Mouse (Mus musculus) WW6 (cell line): Measurements from ENCODE around the gene Doc2b.

Experiments
- DNase-seq: peaks from one replicate; pipeline ENCODE4 v3.0.0-alpha.2; 2013; ENCODE audit warnings: low read depth, low spot score

Gene Doc2b

GRCm38 (mm10) chr11:75793351-75793750 lies 2.5 kb downstream of the Doc2b start:
- DNase-seq = no peak

GRCm38 (mm10) chr11:75792535-75792934 lies 3.3 kb downstream of the Doc2b start:
- DNase-seq = no peak

GRCm38 (mm10) chr11:75785897-75786296 lies 10.0 kb downstream of the Doc2b start:
- DNase-seq = no peak

GRCm38 (mm10) chr11:75783799-75784198 lies 12.1 kb downstream of the Doc2b start:
- DNase-seq = no peak

- no peak for DNase-seq
Observed at GRCm38 (mm10) chr11:75781919-75782318, 13.9 kb downstream of the Doc2b start.

- DNase-seq = no peak
Observed at GRCm38 (mm10) chr11:75775919-75776318, 19.9 kb downstream of the Doc2b start.

GRCm38 (mm10) chr11:75772562-75772961 lies 23.3 kb downstream of the Doc2b start:
- DNase-seq = no peak

- peak; percentile 56 for DNase-seq
Observed at GRCm38 (mm10) chr11:75769206-75769605, 26.6 kb downstream of the Doc2b start.

GRCm38 (mm10) chr11:75768091-75768989 lies 27.5 kb downstream of the Doc2b start:
- no peak for DNase-seq

GRCm38 (mm10) chr11:75767014-75767413 lies 28.8 kb downstream of the Doc2b start:
- DNase-seq = no peak

- no peak for DNase-seq
Observed at GRCm38 (mm10) chr11:75765161-75765560, 30.7 kb downstream of the Doc2b start.

GRCm38 (mm10) chr11:75764521-75765023 lies 31.3 kb downstream of the Doc2b start:
- DNase-seq = no peak

- no peak for DNase-seq
Observed at GRCm38 (mm10) chr11:75762708-75763107, 33.1 kb downstream of the Doc2b start.

- no peak for DNase-seq
Observed at GRCm38 (mm10) chr11:75760785-75761184, 35.1 kb downstream of the Doc2b start.

GRCm38 (mm10) chr11:75758553-75758952 lies 37.3 kb downstream of the Doc2b start:
- DNase-seq = no peak

GRCm38 (mm10) chr11:75756687-75757086 lies 39.2 kb downstream of the Doc2b start:
- no peak for DNase-seq

- no peak for DNase-seq
Observed at GRCm38 (mm10) chr11:75751082-75751481, 44.8 kb downstream of the Doc2b start.

- DNase-seq = no peak
Observed at GRCm38 (mm10) chr11:75750537-75750936, 45.3 kb downstream of the Doc2b start.

- DNase-seq = no peak
Observed at GRCm38 (mm10) chr11:75744761-75745160, 51.1 kb downstream of the Doc2b start.

GRCm38 (mm10) chr11:75741615-75742014 lies 54.2 kb downstream of the Doc2b start:
- DNase-seq = no peak

- DNase-seq = no peak
Observed at GRCm38 (mm10) chr11:75740204-75740603, 55.6 kb downstream of the Doc2b start.

- DNase-seq = no peak
Observed at GRCm38 (mm10) chr11:75738477-75738821, 57.4 kb downstream of the Doc2b start.

GRCm38 (mm10) chr11:75737806-75738476 lies 57.9 kb downstream of the Doc2b start:
- DNase-seq = no peak
